Mouse (Mus musculus): Measurements from ENCODE around the gene Spa17. TPM values are rescaled to one million over a fixed set of nuclear protein-coding genes. Genes with fewer than 3 reads are reported as not detected.

Gene Spa17
- polyA plus RNA-seq, 1 experiment: 0.47 TPM

GRCm38 (mm10) chr9:37653836-37654235 is 40.3 kb upstream of the Spa17 start:
- WGBS: 96% methylated on average over 5 of the region's 5 CpGs
- no peak for DNase-seq
- no peaks in the 10 kb centered on the region for H3K4me1 ChIP-seq (replicated peaks; ENCODE audit: control insufficient read depth, insufficient read depth, low read length)
- peaks cover 51% of the 10 kb centered on the region for H3K36me3 ChIP-seq (ENCODE audit: control insufficient read depth, insufficient read depth, low read length)
- TF ChIP-seq POLR2A (IDR thresholded peaks at IDR 0.05; ENCODE audit: control insufficient read depth, extremely low read depth, insufficient read depth, low read length, poor library complexity) (no peak), CTCF (IDR thresholded peaks at IDR 0.05; ENCODE audit: borderline replicate concordance, control insufficient read depth, extremely low read depth, insufficient read depth, low read length, poor library complexity) (no peak)
- H3K4me3 ChIP-seq (ENCODE audit: control insufficient read depth, insufficient read depth, low read length): no peak overlapping the region
- H3K27me3 ChIP-seq (ENCODE audit: control insufficient read depth, insufficient read depth, low read length): no peaks in the 10 kb centered on the region
- no peak overlapping the region for H3K27ac ChIP-seq (ENCODE audit: control insufficient read depth, insufficient read depth, low read length)

- TF ChIP-seq POLR2A (IDR thresholded peaks at IDR 0.05; ENCODE audit: control insufficient read depth, extremely low read depth, insufficient read depth, low read length, poor library complexity) (no peak), CTCF (IDR thresholded peaks at IDR 0.05; ENCODE audit: borderline replicate concordance, control insufficient read depth, extremely low read depth, insufficient read depth, low read length, poor library complexity) (no peak)
- WGBS: 98% methylated on average over 5 of the region's 5 CpGs
- Histone ChIP-seq H3K27me3 (ENCODE audit: control insufficient read depth, insufficient read depth, low read length) (no peaks in the 10 kb centered on the region), H3K36me3 (ENCODE audit: control insufficient read depth, insufficient read depth, low read length) (peaks cover 70% of the 10 kb centered on the region), H3K4me1 (replicated peaks; ENCODE audit: control insufficient read depth, insufficient read depth, low read length) (no peaks in the 10 kb centered on the region), H3K4me3 (ENCODE audit: control insufficient read depth, insufficient read depth, low read length) (no peak overlapping the region), H3K27ac (ENCODE audit: control insufficient read depth, insufficient read depth, low read length) (no peak overlapping the region)
- no peak for DNase-seq
Observed at GRCm38 (mm10) chr9:37650639-37651038, 37.1 kb upstream of the Spa17 start.

- Histone ChIP-seq H3K36me3 (ENCODE audit: control insufficient read depth, insufficient read depth, low read length) (peaks cover 43% of the 10 kb centered on the region), H3K27me3 (ENCODE audit: control insufficient read depth, insufficient read depth, low read length) (no peaks in the 10 kb centered on the region), H3K4me3 (ENCODE audit: control insufficient read depth, insufficient read depth, low read length) (no peak overlapping the region), H3K4me1 (replicated peaks; ENCODE audit: control insufficient read depth, insufficient read depth, low read length) (no peaks in the 10 kb centered on the region), H3K27ac (ENCODE audit: control insufficient read depth, insufficient read depth, low read length) (no peak overlapping the region)
- DNase-seq: no peak
- WGBS: 95% methylated on average over 3 of the region's 3 CpGs
- TF ChIP-seq CTCF (IDR thresholded peaks at IDR 0.05; ENCODE audit: borderline replicate concordance, control insufficient read depth, extremely low read depth, insufficient read depth, low read length, poor library complexity) (no peak), POLR2A (IDR thresholded peaks at IDR 0.05; ENCODE audit: control insufficient read depth, extremely low read depth, insufficient read depth, low read length, poor library complexity) (no peak)
Observed at GRCm38 (mm10) chr9:37646246-37646645, 32.7 kb upstream of the Spa17 start.

- Histone ChIP-seq H3K36me3 (ENCODE audit: control insufficient read depth, insufficient read depth, low read length) (no peaks in the 10 kb centered on the region), H3K27ac (ENCODE audit: control insufficient read depth, insufficient read depth, low read length) (no peak overlapping the region), H3K27me3 (ENCODE audit: control insufficient read depth, insufficient read depth, low read length) (no peaks in the 10 kb centered on the region), H3K4me1 (replicated peaks; ENCODE audit: control insufficient read depth, insufficient read depth, low read length) (no peaks in the 10 kb centered on the region), H3K4me3 (ENCODE audit: control insufficient read depth, insufficient read depth, low read length) (no peak overlapping the region)
- 92% methylated on average over 3 of the region's 3 CpGs for WGBS
- TF ChIP-seq POLR2A (IDR thresholded peaks at IDR 0.05; ENCODE audit: control insufficient read depth, extremely low read depth, insufficient read depth, low read length, poor library complexity) (no peak), CTCF (IDR thresholded peaks at IDR 0.05; ENCODE audit: borderline replicate concordance, control insufficient read depth, extremely low read depth, insufficient read depth, low read length, poor library complexity) (no peak)
- DNase-seq: no peak
Observed at GRCm38 (mm10) chr9:37638721-37639120, 25.2 kb upstream of the Spa17 start.

- peaks cover 4% of the 10 kb centered on the region; the same call in 1 of the 2 replicates for H3K36me3 ChIP-seq (ENCODE audit: control insufficient read depth, insufficient read depth, low read length)
- H3K27me3 ChIP-seq (ENCODE audit: control insufficient read depth, insufficient read depth, low read length): no peaks in the 10 kb centered on the region
- no peak for DNase-seq
- 62% methylated on average over 6 of the region's 6 CpGs for WGBS
- no peaks in the 10 kb centered on the region for H3K4me1 ChIP-seq (replicated peaks; ENCODE audit: control insufficient read depth, insufficient read depth, low read length)
- no peak overlapping the region for H3K27ac ChIP-seq (ENCODE audit: control insufficient read depth, insufficient read depth, low read length)
- TF ChIP-seq CTCF (IDR thresholded peaks at IDR 0.05; ENCODE audit: borderline replicate concordance, control insufficient read depth, extremely low read depth, insufficient read depth, low read length, poor library complexity) (no peak), POLR2A (IDR thresholded peaks at IDR 0.05; ENCODE audit: control insufficient read depth, extremely low read depth, insufficient read depth, low read length, poor library complexity) (no peak)
- H3K4me3 ChIP-seq (ENCODE audit: control insufficient read depth, insufficient read depth, low read length): no peak overlapping the region
Observed at GRCm38 (mm10) chr9:37636800-37637542, 23.4 kb upstream of the Spa17 start.

- H3K27ac ChIP-seq (ENCODE audit: control insufficient read depth, insufficient read depth, low read length): no peak overlapping the region
- H3K36me3 ChIP-seq (ENCODE audit: control insufficient read depth, insufficient read depth, low read length): peaks cover 4% of the 10 kb centered on the region; the same call in 1 of the 2 replicates
- 31% methylated on average over 7 of the region's 7 CpGs for WGBS
- TF ChIP-seq POLR2A (IDR thresholded peaks at IDR 0.05; ENCODE audit: control insufficient read depth, extremely low read depth, insufficient read depth, low read length, poor library complexity): no peak
- TF ChIP-seq CTCF (IDR thresholded peaks at IDR 0.05; ENCODE audit: borderline replicate concordance, control insufficient read depth, extremely low read depth, insufficient read depth, low read length, poor library complexity): no peak
- H3K27me3 ChIP-seq (ENCODE audit: control insufficient read depth, insufficient read depth, low read length): no peaks in the 10 kb centered on the region
- H3K4me3 ChIP-seq (ENCODE audit: control insufficient read depth, insufficient read depth, low read length): no peak overlapping the region
- peak; percentile 49 for DNase-seq
- no peaks in the 10 kb centered on the region for H3K4me1 ChIP-seq (replicated peaks; ENCODE audit: control insufficient read depth, insufficient read depth, low read length)
Observed at GRCm38 (mm10) chr9:37636335-37636734, 22.8 kb upstream of the Spa17 start.
